Mouse (Mus musculus) heart, postnatal 14 days (tissue): Measurements from ENCODE around the gene Dnajc19. TPM values are rescaled to one million over a fixed set of nuclear protein-coding genes. Genes with fewer than 3 reads are reported as not detected.

Experiments
- DNase-seq, 2 experiments: peaks; one replicate each; pipeline ENCODE4 v3.0.0; 2021 to 2022
- intact Hi-C: fragments of 180-260 bp; cut with DNase I; formaldehyde crosslinking; loops from one replicate; pipeline ENCODE4 v1.15.1; 2025
- total RNA-seq, 2 experiments: library from RNA; stranded (reverse); gene quantifications; 2 replicates each; pipeline ENCODE4 v1.2.3; 2021

Dnajc19 gene
- total RNA-seq, 2 experiments from 2014 or later = 118 to 132 TPM

- no peak for DNase-seq
- intact Hi-C loops = no loop called here
Measured at GRCm38 (mm10) chr3:34034803-34035202, 46.3 kb downstream of the Dnajc19 start.

- intact Hi-C loops = no loop called here
Measured at GRCm38 (mm10) chr3:34033720-34034364, 47.3 kb downstream of the Dnajc19 start.

GRCm38 (mm10) chr3:34030601-34031000, 50.5 kb downstream of the Dnajc19 start:
- intact Hi-C loops = no loop called here
- no peak for DNase-seq

More at GRCm38 (mm10) chr3:34033720-34034364, 47.3 kb downstream of the Dnajc19 start:
- no peak for DNase-seq

- DNase-seq = no peak
- intact Hi-C loops = loop anchor here (10.0 kb wide), 1 partner anchor 46 kb away; no protein-coding TSS in a partner anchor
Measured at GRCm38 (mm10) chr3:34028935-34029334, 52.2 kb downstream of the Dnajc19 start.

GRCm38 (mm10) chr3:34021259-34021828, 59.8 kb downstream of the Dnajc19 start:
- intact Hi-C loops = loop anchor here (10.0 kb wide), 1 partner anchor 53 kb away; no protein-coding TSS in a partner anchor
- no peak for DNase-seq

- peak; percentile 8 to 34 for DNase-seq
- intact Hi-C loops = loop anchor here (1.0 to 10.0 kb wide), 2 partner anchors 31 to 54 kb away; no protein-coding TSS in a partner anchor
Measured at GRCm38 (mm10) chr3:34020382-34021258, 60.5 kb downstream of the Dnajc19 start.

- peak; percentile 89 to 94 for DNase-seq
- intact Hi-C loops = loop anchor here (1.0 to 10.0 kb wide), 2 partner anchors 30 to 55 kb away; no protein-coding TSS in a partner anchor
Measured at GRCm38 (mm10) chr3:34019540-34020381, 61.4 kb downstream of the Dnajc19 start, which contains the start of gene Fxr1. Fxr1 (plus strand) TSS chr3:34019943.

- intact Hi-C loops = no loop called here
- peak; percentile 14 to 37 for DNase-seq
Measured at GRCm38 (mm10) chr3:34008191-34008590, 72.9 kb downstream of the Dnajc19 start.

GRCm38 (mm10) chr3:34007611-34008010, 73.5 kb downstream of the Dnajc19 start:
- no peak for DNase-seq
- intact Hi-C loops = no loop called here

- intact Hi-C loops = no loop called here
- no peak for DNase-seq
Measured at GRCm38 (mm10) chr3:34006824-34007223, 74.3 kb downstream of the Dnajc19 start.

- intact Hi-C loops = no loop called here
- no peak for DNase-seq
Measured at GRCm38 (mm10) chr3:34006301-34006700, 74.8 kb downstream of the Dnajc19 start.

Other genes starting within 250 kb of the Dnajc19 start
- under 1 TPM; 0.37 to 0.53 TPM for gene Ccdc39, start 237.0 kb downstream of the Dnajc19 start, total RNA-seq
- gene Fxr1, start 61.4 kb downstream of the Dnajc19 start, total RNA-seq = 100 to 1,000 TPM; 158 to 160 TPM